Mouse (Mus musculus) adrenal gland (tissue): ENCODE data around the gene Dexi.

Experiments
- intact Hi-C: fragments of 180-260 bp; cut with DNase I; formaldehyde crosslinking; loops from one replicate; pipeline ENCODE4 v1.15.1; 2025
- long read RNA-seq, 2 experiments: library from polyadenylated mRNA; unstranded; transcript quantifications; one replicate each; pipeline ENCODE4 v2.0.0; 2020; ENCODE audit warnings: borderline replicate concordance in 1 of 2; ENCODE audit not compliant: insufficient replicate concordance in 1 of 2

Dexi gene
- long read RNA-seq, experiment 1, partial matches to known transcripts = 0 of 4 reads
- long read RNA-seq, experiment 1, other reads (novel, unspliced or antisense) = 1 of 4 reads
- long read RNA-seq, experiment 2, transcript Dexi-201 (2 exons, 1,389 nt) = major isoform, 22 of 24 reads
- long read RNA-seq, experiment 2, partial matches to known transcripts = 0 of 24 reads
- long read RNA-seq, experiment 2, other reads (novel, unspliced or antisense) = 2 of 24 reads

DNA sequence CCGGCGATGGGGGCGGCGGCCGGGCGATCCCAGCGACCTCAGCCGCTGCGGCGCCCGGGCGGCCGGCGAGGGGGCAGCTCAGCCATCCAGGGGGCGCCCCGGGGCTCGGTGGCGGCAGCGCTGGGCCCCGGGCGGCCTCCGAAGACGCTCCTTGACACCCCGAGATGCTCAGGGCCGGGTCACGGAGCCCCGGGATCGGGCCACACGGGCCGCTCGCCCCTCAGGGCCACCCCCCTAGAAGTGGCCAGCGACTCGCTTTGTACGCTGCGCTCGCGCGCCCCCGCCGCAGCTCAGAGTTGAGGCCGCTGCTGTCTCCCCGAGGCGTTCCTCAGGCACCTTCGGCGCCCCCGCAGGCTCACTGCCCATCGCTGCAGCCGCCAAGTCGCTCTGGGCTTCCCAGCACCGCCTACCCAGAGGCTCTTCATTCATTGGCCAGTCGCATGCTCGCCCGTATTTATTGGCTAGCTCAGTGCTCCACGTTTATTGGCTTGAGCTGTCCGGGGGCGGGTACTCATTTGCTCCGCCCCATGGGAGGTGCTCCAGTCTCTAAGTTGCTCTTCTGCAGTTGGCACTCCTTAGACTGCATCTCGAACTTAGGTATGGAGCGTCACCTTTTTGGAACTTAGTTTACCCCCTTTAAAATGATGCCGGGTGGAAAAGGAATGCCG lies at the start of gene Dexi:
Gene Dexi, minus strand, starts transcription at position 357 of the 668 bp plus-strand sequence.
- intact Hi-C loops = no loop called here

DNA sequence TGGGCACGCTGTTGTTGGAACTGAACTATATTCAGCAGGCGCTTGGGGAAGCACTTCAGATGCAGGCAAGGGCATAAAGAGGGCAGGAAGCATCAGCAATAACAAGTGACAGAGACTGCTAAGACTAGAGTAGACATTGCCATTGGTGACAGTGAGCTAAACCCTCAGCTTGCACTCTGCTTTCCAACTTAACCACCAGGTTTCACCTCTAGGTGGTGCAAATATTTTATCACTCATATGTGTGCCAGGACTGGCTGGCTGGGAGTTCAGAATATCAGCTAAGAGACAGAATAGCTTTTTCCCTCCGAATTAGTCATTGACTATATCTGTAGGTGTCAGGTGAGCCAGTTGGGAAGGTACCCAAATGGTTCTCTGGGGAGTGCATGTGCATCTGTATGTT lies 43.7 kb upstream of the Dexi start:
- intact Hi-C loops = no loop called here

DNA sequence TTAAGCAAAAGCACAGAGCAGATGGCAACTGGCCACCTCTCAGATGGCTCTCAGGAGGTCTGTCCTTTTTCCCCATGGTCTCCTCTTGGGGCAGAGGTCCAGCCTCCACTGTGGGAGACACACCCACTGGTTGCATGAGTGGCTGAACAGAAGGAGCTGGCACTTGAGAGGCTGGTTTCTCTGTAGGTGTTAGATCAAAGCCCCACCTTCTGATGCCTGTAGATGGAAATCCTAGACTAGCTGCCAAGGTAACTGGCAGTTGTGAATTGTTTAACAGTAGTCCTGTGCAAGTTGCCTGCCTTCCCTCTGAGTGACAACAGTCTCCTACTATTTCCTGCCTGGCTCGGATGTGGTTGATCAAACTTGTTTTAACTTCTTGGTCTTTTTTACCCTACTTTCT lies 42.3 kb upstream of the Dexi start:
- intact Hi-C loops = no loop called here

DNA sequence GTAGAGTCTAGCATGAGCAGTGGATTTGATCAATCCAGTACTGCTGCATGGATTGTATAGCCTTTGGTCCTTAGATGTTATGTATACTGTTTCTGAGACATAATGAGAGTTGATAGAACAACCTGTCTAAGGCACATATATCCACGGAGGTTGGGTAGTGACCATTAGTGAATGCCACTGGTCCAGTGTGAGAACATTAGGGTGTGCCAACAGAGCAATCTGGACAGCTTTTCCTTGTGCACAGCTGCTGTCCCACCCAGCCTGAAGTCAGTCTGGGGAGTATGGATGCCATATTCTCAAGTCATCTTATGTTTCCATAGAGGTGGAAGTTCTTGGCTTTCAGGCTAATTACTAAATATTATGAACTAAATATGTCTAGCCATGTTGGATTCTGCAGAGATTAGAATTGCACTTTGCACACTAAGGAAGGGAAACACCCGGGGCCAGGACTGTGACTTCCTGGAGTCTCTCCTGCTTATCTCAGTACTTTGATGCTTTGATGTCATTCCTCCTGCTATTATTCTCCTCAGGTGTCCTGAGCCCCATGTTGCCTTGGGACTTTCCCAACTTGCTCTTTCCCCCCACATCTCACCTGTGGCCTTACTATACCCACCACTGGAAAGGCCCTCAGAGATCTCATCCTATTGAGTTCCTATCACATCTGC lies 38.5 kb upstream of the Dexi start:
- intact Hi-C loops = no loop called here

DNA sequence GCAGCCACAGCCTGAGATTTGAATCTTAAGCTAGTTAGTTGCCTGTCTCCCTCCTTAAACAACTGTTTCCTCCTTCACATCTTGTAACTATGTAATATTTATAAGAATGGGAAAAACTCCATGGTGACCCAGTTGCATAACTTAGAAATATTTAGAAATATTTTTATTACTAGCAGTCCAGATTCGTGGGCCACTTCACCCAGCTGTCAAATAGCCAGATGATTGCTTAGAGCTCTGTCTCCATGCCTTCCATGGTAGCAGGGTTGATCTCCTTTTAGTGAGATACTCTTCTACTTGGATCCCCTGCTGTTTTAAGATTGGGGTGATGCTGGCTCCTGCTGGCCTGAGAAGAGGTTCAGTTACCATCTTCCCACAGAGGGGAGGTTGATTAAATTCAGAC lies 35.5 kb upstream of the Dexi start:
- intact Hi-C loops = no loop called here

DNA sequence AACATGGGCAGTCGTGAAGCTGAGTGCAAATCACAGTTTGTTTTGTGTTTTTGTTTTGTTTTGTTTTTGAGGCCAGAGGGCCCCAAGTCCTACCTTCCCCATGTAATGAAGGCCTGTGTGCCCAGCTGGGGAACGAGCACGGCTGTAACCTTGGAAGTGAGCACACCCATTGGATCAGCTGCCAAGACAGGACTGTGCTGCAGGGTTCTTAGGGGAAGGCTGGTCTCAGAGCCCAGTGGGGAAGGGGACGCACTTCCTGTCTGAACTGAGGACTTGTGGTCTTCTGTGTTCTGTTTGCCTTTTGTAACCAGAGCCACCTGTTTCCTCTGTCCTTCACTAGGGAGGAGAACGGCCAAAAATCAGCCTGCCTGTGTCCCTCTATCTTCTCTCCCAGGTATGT lies 34.7 kb upstream of the Dexi start:
- intact Hi-C loops = no loop called here

DNA sequence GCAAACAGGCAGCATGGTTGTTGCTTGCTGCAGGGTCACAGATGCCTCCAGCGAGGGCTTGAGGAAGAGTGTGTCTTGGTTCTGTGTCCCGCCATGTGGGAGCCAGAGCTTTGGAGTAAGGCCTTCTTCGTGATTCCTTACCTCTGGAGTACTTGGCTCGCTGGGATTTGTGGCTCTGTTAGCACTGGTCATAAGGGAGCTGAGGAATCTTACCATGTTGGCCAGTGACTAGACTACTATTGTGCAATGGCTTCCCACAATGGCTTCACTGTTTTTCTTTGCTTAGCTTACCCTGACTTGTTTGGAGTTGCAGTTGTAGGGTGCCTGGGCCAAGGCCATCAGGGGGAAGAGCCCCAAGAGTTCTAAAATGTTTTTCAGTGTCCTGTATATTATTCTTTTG lies 33.1 kb upstream of the Dexi start:
- intact Hi-C loops = no loop called here

DNA sequence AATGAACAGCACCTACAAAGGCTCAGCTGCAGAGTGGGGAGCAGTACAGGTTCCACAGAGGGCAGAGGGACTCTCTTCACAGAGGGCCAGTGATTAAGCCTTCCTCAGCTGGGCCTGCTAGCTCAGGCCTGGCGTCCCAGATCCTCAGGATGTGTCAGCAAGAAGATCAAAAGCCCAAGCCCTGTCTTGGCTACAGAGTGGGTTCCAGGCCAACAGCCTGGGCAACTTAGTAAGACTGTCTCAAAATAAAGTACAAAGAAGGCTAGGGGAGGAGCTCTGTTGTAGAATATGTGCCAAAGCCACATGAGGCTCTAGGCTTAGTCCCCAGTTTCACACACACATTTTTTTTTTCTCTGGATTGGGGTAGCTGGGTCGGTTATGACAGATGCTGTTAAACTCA lies 32.1 kb upstream of the Dexi start:
- intact Hi-C loops = loop anchor here (5.0 kb wide), 4 partner anchors 47 to 292 kb away; no protein-coding TSS in a partner anchor

DNA sequence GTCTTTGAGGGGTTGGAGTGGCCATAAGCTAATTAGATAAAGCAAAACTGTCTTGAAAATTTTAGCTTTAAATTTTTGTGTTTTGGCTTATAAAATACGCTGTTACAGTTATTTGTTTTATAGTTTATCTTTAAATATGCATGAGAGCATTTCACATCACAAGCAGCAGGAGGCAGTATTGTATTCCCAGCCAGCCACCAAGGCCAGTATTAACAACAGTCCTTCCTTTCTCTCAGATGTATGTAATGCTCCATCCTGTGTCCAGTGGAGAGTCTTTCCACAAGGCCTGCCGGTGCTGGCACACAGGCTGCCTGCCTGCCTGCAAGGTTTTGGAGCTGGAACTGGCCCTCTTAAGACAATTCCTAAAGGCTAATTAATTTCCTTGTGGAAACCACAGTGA lies 29.0 kb upstream of the Dexi start:
- intact Hi-C loops = loop anchor here (5.0 kb wide), 4 partner anchors 50 to 295 kb away; no protein-coding TSS in a partner anchor

DNA sequence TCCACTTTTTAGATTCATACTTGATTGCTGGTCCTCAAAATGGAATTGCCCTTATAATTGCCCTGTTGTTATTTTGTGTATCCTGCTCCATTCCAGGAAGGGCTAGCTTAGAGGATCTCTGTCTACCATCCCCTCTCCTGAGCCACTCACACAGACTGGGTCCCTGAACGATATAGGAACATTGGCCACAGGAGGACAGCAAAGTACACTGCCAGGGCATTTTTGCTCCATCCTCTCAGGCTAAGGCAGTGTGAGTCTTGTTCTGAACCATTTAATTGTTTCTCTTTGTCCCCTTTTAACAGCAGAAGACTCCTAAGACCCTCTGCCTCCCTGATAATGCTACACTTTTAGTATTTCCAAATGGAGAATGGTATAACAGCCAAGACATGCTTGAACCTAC lies 27.9 kb upstream of the Dexi start:
- intact Hi-C loops = loop anchor here (5.0 kb wide), 4 partner anchors 52 to 297 kb away; no protein-coding TSS in a partner anchor

DNA sequence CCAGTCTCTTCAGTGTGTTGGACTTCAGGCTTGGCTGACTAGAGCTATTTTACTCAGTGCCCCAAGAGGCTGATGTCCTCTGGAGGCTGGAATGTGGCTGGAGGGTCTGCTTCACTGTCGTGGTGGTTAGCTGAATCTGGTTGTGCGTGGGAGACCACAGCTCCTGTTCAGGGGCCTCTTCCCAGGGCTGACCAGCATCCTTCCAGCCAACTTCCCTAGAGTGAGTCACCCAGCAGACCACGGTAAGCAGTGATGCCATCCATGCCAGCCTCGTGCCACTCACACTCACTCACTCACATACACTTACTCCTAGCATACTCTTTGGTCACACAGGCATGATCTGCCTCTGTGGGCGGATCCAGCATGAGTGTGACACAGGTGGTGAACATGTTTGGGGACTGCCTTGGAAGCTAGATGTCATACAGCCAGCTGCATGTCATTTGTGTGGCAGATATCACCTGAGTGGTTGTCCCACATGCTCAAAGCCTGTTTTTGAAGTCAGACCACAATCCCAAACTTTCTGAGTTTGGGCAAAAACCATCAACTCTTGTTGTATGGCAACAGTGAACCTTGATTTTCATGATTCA lies 27.0 kb upstream of the Dexi start:
- intact Hi-C loops = loop anchor here (5.0 kb wide), 4 partner anchors 52 to 297 kb away; no protein-coding TSS in a partner anchor

DNA sequence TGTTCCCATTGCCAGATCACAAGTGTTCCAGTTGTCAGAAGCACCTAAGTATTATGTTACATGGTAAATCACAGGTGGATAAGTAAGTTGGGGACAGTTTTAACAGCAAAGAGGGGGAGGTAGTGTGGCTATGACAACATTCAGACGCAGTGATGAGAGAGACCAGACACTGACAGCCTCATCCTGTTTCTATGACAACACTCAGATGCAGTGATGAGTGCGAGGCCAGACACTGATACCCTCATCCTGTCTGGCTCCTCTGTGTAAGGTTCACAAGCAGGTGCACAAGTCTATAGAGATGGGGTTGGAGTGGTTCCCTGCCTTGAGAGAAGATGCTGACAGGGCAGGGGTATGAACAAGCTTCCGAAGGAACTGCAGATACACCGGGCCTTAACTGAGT lies 24.3 kb upstream of the Dexi start:
- intact Hi-C loops = no loop called here

DNA sequence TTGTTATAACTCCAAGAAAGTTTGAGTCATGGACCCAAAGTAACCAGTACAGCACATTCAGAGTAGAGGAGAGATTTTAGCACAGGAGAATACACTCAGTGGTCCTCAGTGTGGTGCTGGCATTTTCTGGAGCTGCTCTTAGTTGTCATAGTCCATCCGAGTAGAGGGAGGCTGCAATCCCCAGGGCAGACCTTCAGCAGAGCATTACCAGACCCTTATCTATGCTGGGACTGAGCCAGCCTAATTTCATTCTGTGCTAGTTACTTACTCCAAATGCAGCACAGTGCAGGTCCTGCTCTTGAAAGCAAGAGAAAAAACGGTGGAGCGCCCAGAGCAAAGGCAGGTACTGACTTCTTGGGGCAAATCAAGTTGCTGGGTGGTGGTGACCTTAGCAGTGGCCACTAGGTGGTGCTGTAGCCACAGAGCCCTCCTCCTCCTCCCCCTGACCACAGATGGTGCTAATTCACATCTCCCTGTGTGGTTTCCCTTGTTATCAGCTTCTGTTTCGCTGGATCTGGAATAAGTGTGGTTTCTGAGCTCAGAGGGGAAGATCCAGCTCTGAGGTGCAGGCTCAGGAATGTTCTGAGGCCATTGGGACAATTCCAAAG lies 22.5 kb upstream of the Dexi start:
- intact Hi-C loops = no loop called here

DNA sequence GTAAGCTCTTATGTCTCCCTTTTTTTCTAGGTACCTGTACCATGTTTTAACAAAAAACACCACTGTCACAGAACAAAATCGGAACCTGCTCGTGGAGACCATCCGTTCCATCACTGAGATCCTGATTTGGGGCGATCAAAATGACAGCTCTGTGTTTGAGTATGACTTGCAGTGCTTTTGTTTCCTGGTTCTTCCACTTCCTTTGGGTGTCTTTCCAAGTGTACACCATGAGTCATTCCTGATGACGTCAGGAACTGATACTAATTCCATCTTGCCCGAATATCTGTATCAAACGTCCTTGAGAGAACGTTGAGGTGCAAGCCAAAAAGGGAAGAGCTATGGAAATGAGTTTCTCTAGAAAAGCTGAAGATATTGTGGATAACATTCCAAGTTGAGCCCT lies 17.1 kb upstream of the Dexi start:
- intact Hi-C loops = no loop called here

DNA sequence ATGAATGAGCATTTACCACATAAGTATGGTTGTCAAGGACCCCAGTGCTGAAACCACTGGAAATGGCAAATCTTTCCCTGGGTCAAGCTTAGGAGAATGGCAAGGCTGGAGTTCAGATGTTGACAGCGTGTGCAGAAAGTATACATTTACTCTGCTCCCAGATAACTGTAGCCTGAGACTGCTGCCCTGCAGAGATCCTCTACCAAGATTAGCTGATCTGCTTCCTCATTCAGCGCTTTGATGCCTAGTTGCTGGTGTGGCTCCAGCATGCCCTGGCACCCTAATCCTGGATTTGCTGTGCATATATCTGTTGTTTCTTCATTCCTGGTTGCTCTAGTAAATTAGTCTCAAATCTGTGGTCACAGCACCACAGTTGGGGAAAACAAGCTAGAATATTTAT lies 11.0 kb upstream of the Dexi start:
- intact Hi-C loops = no loop called here

DNA sequence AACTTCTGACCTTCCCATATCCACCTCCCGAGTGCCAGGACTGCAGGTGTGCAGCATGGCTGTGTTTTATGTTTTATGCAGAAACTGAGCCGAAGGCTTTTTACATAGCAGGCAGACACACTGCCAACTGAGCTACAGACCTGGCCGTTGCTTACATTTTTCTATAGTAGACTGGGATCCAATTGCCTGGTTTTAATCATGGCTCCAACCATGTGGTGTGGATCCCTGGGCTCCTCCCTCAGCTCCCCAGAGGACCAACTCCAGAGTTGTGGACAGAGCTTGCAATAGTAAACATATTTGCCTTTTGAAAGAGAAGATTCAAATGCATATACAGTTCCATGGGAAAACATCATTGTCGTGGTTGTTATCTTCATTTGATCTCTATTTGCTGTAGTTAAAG lies 8.7 kb upstream of the Dexi start:
- intact Hi-C loops = no loop called here

DNA sequence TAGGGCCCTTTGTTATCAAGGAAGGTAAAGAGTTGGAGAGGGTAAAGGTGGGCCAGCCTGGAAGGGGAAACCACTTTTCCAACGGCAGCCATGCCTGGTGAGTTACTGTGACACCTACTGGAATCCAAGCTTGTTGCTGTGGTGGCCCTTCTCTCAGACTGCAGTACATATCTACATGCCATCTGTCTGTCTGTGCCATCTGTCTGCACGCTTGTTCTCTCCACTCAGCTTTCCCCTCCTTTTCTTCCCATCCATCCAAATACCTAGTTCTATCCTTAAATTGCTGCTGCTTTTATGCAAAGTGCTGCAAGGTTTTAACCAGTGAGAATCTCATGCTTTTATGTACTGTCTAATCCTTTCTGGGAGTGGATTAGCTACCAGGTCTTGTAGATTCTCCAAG lies 6.7 kb upstream of the Dexi start:
- intact Hi-C loops = no loop called here

DNA sequence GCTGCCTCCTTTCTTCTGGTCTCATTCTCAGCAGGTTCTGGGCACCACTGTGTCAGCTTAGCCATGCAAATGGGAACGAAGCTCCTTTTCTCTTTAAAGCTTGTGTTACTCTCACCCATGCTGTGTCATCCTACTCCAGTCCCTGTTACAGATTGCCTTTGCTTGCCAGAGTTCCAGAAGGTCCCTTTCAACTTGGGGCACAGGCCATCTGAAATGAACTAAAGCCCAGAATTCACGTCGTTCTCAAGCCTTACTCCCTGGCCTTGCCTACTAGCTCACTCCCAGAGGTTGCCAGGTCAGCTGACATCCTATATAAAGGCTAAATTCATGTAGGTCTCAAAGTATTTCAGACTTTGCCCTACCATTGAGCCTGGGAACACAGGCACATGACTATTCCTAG lies 6.1 kb upstream of the Dexi start:
- intact Hi-C loops = no loop called here

DNA sequence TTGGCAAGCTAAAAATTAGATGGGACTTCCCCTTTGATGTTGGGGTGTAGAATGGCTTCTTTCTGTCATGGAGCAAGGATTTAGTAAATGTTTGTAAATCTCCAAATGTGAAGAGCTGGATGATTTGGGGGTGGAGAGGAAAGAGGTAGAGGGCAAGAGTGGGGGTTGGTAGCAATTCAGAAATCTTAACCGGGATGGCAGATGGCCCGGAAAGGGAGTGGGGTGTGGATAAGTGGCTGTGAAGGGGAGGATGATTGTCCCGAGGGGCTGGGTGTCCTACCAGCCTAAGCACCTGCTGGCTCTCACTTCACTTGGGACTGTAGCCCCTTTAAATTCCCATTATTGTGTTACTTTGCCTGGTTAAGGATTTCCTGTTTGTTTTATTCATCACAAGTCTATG lies 4.0 kb upstream of the Dexi start:
- intact Hi-C loops = no loop called here

DNA sequence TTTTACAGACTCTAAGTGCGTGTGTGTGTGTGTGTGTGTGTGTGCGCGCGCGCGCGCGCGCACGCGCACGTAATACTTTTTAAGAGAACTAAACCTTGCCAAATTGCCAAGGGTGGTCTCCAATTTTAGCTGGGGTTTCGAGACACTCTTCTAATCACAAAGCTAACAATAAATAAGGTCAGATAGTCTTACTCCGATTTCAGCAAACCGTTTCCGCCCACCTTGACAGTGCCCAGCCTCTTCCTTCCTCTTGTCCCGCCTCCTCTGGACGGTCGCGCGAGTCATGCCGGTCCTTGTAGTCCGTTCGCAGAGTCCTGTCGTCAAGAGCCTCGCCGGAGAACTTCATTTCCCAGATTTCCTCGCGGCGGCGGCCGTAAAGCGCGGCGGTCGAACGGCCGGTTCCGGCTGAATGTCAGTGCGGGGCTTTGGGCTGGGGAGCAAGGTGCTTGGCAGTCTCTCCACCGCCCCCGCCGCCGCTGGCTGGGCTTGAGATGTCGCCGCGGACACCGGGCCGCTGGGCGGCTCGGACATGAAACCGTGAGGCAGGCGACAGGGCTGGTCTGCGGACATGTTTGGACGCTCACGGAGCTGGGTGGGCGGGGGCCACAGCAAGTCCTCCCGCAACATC lies 2.3 kb upstream of the Dexi start, which contains the start of gene Clec16a:
Gene Clec16a, plus strand, starts transcription at position 345 of the 628 bp plus-strand sequence.
- intact Hi-C loops = no loop called here

DNA sequence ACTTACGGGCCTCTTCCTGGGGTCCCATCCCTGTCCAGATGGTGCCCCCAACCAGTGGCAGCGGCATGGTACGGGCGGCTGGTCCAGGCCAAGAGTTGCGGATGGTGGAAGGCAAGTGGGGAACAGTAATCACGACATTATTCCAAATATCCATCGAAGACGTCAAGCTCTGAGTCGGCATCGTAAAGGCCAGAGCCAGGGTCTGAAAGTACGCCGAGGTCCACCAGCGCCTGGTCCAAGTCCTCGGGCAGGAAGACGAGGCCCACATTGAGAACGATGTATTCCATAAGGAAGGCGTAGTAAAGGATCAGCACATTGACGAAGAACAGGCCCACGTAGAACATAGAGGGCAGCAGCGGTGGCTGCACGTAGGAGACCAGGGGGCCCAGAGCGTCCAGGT lies 588 bp downstream of the Dexi start:
- intact Hi-C loops = no loop called here
